ENCODE assay signal across 23 mouse cellular contexts in the genomic region with DNA sequence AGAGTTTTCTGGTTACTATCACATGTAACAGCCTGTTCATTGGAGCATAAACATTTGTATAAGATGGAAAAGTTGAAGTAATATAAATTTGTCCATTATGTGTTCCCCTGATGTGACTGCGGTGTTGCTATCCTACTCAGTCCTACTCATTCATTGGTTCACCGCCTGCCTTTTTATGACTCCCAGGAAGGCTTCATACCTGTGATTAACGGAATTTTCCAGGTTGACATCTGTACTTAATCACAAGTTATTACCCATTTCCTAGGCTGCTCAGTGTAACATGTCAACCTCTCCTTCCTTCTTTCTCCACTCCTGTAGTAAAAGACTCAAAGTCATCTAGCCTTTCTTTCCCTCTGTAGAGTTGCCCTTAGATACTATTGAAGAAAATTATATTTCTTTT.
DNase-seq lines count a peak whose midpoint lies in the region; ATAC-seq and TF ChIP-seq lines count a peak whose summit lies in the region.
"Had no signal": no experiment of that assay in that cellular context is flagged by ENCODE, and none has a peak within 500 bp of the region (broad histone marks: within the 10 kb centered on the region; RNA-seq: fewer than 3 reads in every experiment).

No protein-coding gene starts in this region.

- no peak overlapping the region; the same call in 1 of the 2 replicates for H3K27ac ChIP-seq in limb, embryonic 11.5 days (replicated peaks; ENCODE audit: low read depth, low read length)
- no peak overlapping the region for H3K27ac ChIP-seq in limb, embryonic 10.5 days
- no peak overlapping the region for H3K27ac ChIP-seq in limb, embryonic 14.5 days (replicated peaks; ENCODE audit: low read depth, low read length)
- no peak overlapping the region for H3K27ac ChIP-seq in midbrain, embryonic 13.5 days
- H3K27ac ChIP-seq: forebrain, embryonic 10.5 days; forebrain, embryonic 13.5 days; heart, adult 2 months; heart, embryonic 10.5 days; heart, embryonic 13.5 days; hindbrain, embryonic 14.5 days; hindbrain, postnatal 0 days had no signal

- no peaks in the 10 kb centered on the region for H3K36me3 ChIP-seq in limb, embryonic 11.5 days (ENCODE audit: control insufficient read depth, insufficient read depth, low read length)
- H3K36me3 ChIP-seq in limb, embryonic 10.5 days = no peaks in the 10 kb centered on the region
- no peaks in the 10 kb centered on the region for H3K36me3 ChIP-seq in limb, embryonic 14.5 days (ENCODE audit: control insufficient read depth, insufficient read depth, low read length)
- H3K36me3 ChIP-seq in midbrain, embryonic 13.5 days = no peaks in the 10 kb centered on the region
- H3K36me3 ChIP-seq: forebrain, embryonic 10.5 days; heart, embryonic 10.5 days; heart, embryonic 13.5 days had no signal

- peak; percentile 80 for ATAC-seq in limb, embryonic 11.5 days (ENCODE audit: insufficient number of reproducible peaks, low FRiP score, low TSS enrichment, low read depth)
- peak; percentile 71; the same call in 1 of the 2 replicates for ATAC-seq in limb, embryonic 14.5 days (ENCODE audit: low FRiP score, low read depth)
- no peak for ATAC-seq in midbrain, embryonic 13.5 days
- ATAC-seq: activated CD4-positive, CD25-positive, alpha-beta regulatory T cell, adult 4 months had no signal

- 0 out of 2 replicates have a peak, but pooled peaks cover 2% of the 10 kb centered on the region for H3K4me1 ChIP-seq in limb, embryonic 11.5 days (ENCODE audit: control insufficient read depth, insufficient read depth, low read length)
- H3K4me1 ChIP-seq in limb, embryonic 10.5 days = peaks cover 17% of the 10 kb centered on the region
- 0 out of 2 replicates have a peak, but pooled peaks cover 2% of the 10 kb centered on the region for H3K4me1 ChIP-seq in limb, embryonic 14.5 days (ENCODE audit: control insufficient read depth, insufficient read depth, low read length)
- 0 out of 2 replicates have a peak, but pooled peaks cover 3% of the 10 kb centered on the region for H3K4me1 ChIP-seq in midbrain, embryonic 13.5 days (replicated peaks)
- H3K4me1 ChIP-seq: forebrain, embryonic 10.5 days; forebrain, embryonic 13.5 days; heart, embryonic 10.5 days had no signal

- DNase-seq in embryo, embryonic 11 days = peak; percentile 9
- DNase-seq in embryo, embryonic 9.5 days (ENCODE audit: extremely low spot score) = no peak
- DNase-seq in limb, embryonic 11.5 days (ENCODE audit: low spot score) = peak; percentile 24
- DNase-seq in limb, embryonic 10.5 days (ENCODE audit: low spot score) = no peak
- no peak for DNase-seq in limb, embryonic 14.5 days (ENCODE audit: low spot score)
- DNase-seq: adrenal gland, adult 8-10 months; adrenal gland, postnatal 25 days; cerebellum, adult 11-12 months; cerebellum, adult 9-11 months; cerebellum, postnatal 25 days; gastrocnemius, postnatal 10 days; gastrocnemius, postnatal 36 days; heart, adult 2 months; heart, postnatal 14 days; heart, postnatal 4 days had no signal

- H3K9me3 ChIP-seq in limb, embryonic 11.5 days (ENCODE audit: control insufficient read depth, low read length) = no peaks in the 10 kb centered on the region
- no peaks in the 10 kb centered on the region for H3K9me3 ChIP-seq in limb, embryonic 10.5 days (replicated peaks)
- H3K9me3 ChIP-seq in limb, embryonic 14.5 days (ENCODE audit: control insufficient read depth, low read length) = no peaks in the 10 kb centered on the region
- no peaks in the 10 kb centered on the region for H3K9me3 ChIP-seq in midbrain, embryonic 13.5 days
- H3K9me3 ChIP-seq: forebrain, embryonic 10.5 days; forebrain, embryonic 13.5 days; heart, embryonic 10.5 days; heart, embryonic 13.5 days had no signal

- no peak overlapping the region for H3K9ac ChIP-seq in limb, embryonic 11.5 days (ENCODE audit: low read length)
- H3K9ac ChIP-seq in limb, embryonic 14.5 days (ENCODE audit: low read depth, low read length, severe bottlenecking) = no peak overlapping the region
- no peak overlapping the region for H3K9ac ChIP-seq in midbrain, embryonic 13.5 days (replicated peaks)
- H3K9ac ChIP-seq: forebrain, embryonic 13.5 days; heart, embryonic 13.5 days; hindbrain, embryonic 14.5 days had no signal

- no peaks in the 10 kb centered on the region for H3K27me3 ChIP-seq in limb, embryonic 11.5 days (ENCODE audit: control insufficient read depth, insufficient read depth, low read length)
- no peaks in the 10 kb centered on the region for H3K27me3 ChIP-seq in limb, embryonic 10.5 days (ENCODE audit: low read depth, poor library complexity, severe bottlenecking)
- no peaks in the 10 kb centered on the region for H3K27me3 ChIP-seq in limb, embryonic 14.5 days (ENCODE audit: control insufficient read depth, insufficient read depth, low read length)
- H3K27me3 ChIP-seq in midbrain, embryonic 13.5 days = no peaks in the 10 kb centered on the region
- H3K27me3 ChIP-seq: forebrain, embryonic 13.5 days; heart, embryonic 13.5 days had no signal

- TF ChIP-seq POLR2A in limb, embryonic 14.5 days (IDR thresholded peaks at IDR 0.05; ENCODE audit: borderline replicate concordance, extremely low read depth, insufficient read depth, insufficient read length) = no peak

- 31% methylated on average over 3 of the region's 3 CpGs for WGBS in limb, embryonic 11.5 days
- WGBS in limb, embryonic 10.5 days = 48% methylated on average over 3 of the region's 3 CpGs
- 22% methylated on average over 3 of the region's 3 CpGs for WGBS in limb, embryonic 14.5 days
- 85% methylated on average over 3 of the region's 3 CpGs for WGBS in midbrain, embryonic 13.5 days

- no peak overlapping the region for H3K4me2 ChIP-seq in limb, embryonic 11.5 days (ENCODE audit: low read depth, severe bottlenecking)
- H3K4me2 ChIP-seq in limb, embryonic 14.5 days (replicated peaks; ENCODE audit: low read depth, low read length, severe bottlenecking) = no peak overlapping the region
- no peak overlapping the region for H3K4me2 ChIP-seq in midbrain, embryonic 13.5 days (replicated peaks)
- H3K4me2 ChIP-seq: forebrain, embryonic 13.5 days; heart, embryonic 13.5 days; hindbrain, embryonic 14.5 days had no signal

- H3K4me3 ChIP-seq in limb, embryonic 11.5 days (ENCODE audit: low read depth, low read length) = no peak overlapping the region
- no peak overlapping the region for H3K4me3 ChIP-seq in limb, embryonic 10.5 days
- H3K4me3 ChIP-seq in limb, embryonic 14.5 days (replicated peaks; ENCODE audit: low read length) = no peak overlapping the region
- no peak overlapping the region for H3K4me3 ChIP-seq in midbrain, embryonic 13.5 days (replicated peaks)
- H3K4me3 ChIP-seq: forebrain, embryonic 10.5 days; forebrain, embryonic 13.5 days; heart, adult 2 months; heart, embryonic 10.5 days; heart, embryonic 13.5 days had no signal

Comparison
In these comparisons a context has a peak if more than half of its experiments do, and no peak if none do; other contexts are left out.
1. DNase-seq: peak in embryo, embryonic 11 days (single experiment) and limb, embryonic 11.5 days (single experiment); none in embryo, embryonic 9.5 days (single experiment), limb, embryonic 10.5 days (single experiment) and limb, embryonic 14.5 days (single experiment).